Mouse (Mus musculus): ENCODE measurements around the gene Fam69b. TPM values are rescaled to one million over a fixed set of nuclear protein-coding genes. Genes with fewer than 3 reads are reported as not detected.

Fam69b gene
- polyA plus RNA-seq, 2 experiments = 0.70 to 0.78 TPM

- Histone ChIP-seq H3K36me3 (replicated peaks; ENCODE audit: control insufficient read depth, insufficient read depth, low read depth) (no peaks in the 10 kb centered on the region), H3K27ac (no peak overlapping the region), H3K27me3 (ENCODE audit: control insufficient read depth, insufficient read depth, low read length) (peaks cover 7% of the 10 kb centered on the region), H3K9ac (replicated peaks) (no peak overlapping the region), H3K4me3 (ENCODE audit: insufficient read depth in 1 of 2, low read depth in 2 of 2, low read length in 2 of 2) (no peak overlapping the region), H3K9me3 (ENCODE audit: control insufficient read depth, low read length) (no peaks in the 10 kb centered on the region), H3K4me2 (ENCODE audit: low read depth) (no peak overlapping the region), H3K4me1 (replicated peaks; ENCODE audit: control insufficient read depth in 2 of 2, insufficient read depth in 2 of 2, low read length in 1 of 2) (peaks cover 0 to 3% of the 10 kb centered on the region in 2 experiments; a peak in 1 of 4 replicates)
- 46% methylated on average over 6 of the region's 6 CpGs for WGBS (ENCODE audit: insufficient replicate concordance)
- no peak for ATAC-seq (ENCODE audit: insufficient read depth)
- no peak for TF ChIP-seq EP300 (IDR thresholded peaks at IDR 0.05; ENCODE audit: low read depth)
- no peak for TF ChIP-seq CTCF (IDR thresholded peaks at IDR 0.05; ENCODE audit: low read depth)
- DNase-seq (ENCODE audit: low read depth in 3 of 3, low spot score in 3 of 3) = no peak
Measured at GRCm38 (mm10) chr2:26607056-26607910, 21.0 kb upstream of the Fam69b start.

GRCm38 (mm10) chr2:26608781-26609180, 19.5 kb upstream of the Fam69b start:
- Histone ChIP-seq H3K9me3 (ENCODE audit: control insufficient read depth, low read length) (no peaks in the 10 kb centered on the region), H3K36me3 (replicated peaks; ENCODE audit: control insufficient read depth, insufficient read depth, low read depth) (no peaks in the 10 kb centered on the region), H3K27ac (no peak overlapping the region), H3K4me1 (replicated peaks; ENCODE audit: control insufficient read depth in 2 of 2, insufficient read depth in 2 of 2, low read length in 1 of 2) (no peaks in the 10 kb centered on the region), H3K9ac (replicated peaks) (no peak overlapping the region), H3K4me2 (ENCODE audit: low read depth) (no peak overlapping the region), H3K27me3 (ENCODE audit: control insufficient read depth, insufficient read depth, low read length) (peaks cover 7% of the 10 kb centered on the region), H3K4me3 (ENCODE audit: insufficient read depth in 1 of 2, low read depth in 2 of 2, low read length in 2 of 2) (no peak overlapping the region)
- DNase-seq (ENCODE audit: low read depth in 3 of 3, low spot score in 3 of 3) (no peak), ATAC-seq (ENCODE audit: insufficient read depth) (no peak)
- TF ChIP-seq CTCF (IDR thresholded peaks at IDR 0.05; ENCODE audit: low read depth) (no peak), EP300 (IDR thresholded peaks at IDR 0.05; ENCODE audit: low read depth) (no peak)

DNA sequence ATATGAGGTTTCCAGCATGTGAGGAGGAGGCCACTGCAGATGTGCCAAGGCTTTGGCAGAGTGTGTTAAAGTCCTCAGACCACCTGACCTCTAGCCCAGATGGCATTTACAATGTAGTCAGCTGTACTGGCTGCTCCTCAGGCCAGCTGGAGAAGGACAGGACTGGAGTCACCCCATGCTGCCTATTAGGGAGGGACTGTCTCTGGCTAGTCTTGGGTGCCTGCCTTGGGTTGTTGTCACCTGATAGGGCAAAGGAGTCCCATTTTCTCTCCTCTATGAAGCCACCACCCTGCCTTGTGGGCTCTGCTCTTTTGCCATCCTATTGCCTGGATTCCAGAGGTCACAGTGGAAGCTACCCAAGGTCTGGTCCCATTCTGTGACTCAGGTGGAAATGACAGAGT, 19.0 kb upstream of the Fam69b start:
- peaks cover 4% of the 10 kb centered on the region for H3K27me3 ChIP-seq (ENCODE audit: control insufficient read depth, insufficient read depth, low read length)

GRCm38 (mm10) chr2:26610526-26610925, 17.7 kb upstream of the Fam69b start:
- Histone ChIP-seq H3K4me3 (ENCODE audit: insufficient read depth in 1 of 2, low read depth in 2 of 2, low read length in 2 of 2) (no peak overlapping the region), H3K27ac (no peak overlapping the region), H3K36me3 (replicated peaks; ENCODE audit: control insufficient read depth, insufficient read depth, low read depth) (no peaks in the 10 kb centered on the region), H3K9ac (replicated peaks) (no peak overlapping the region), H3K27me3 (ENCODE audit: control insufficient read depth, insufficient read depth, low read length) (no peaks in the 10 kb centered on the region), H3K4me1 (replicated peaks; ENCODE audit: control insufficient read depth in 2 of 2, insufficient read depth in 2 of 2, low read length in 1 of 2) (no peaks in the 10 kb centered on the region), H3K4me2 (ENCODE audit: low read depth) (no peak overlapping the region), H3K9me3 (ENCODE audit: control insufficient read depth, low read length) (no peaks in the 10 kb centered on the region)
- no peak for DNase-seq (ENCODE audit: low read depth in 3 of 3, low spot score in 3 of 3)
- 59% methylated on average over 3 of the region's 3 CpGs for WGBS (ENCODE audit: insufficient replicate concordance)
- no peak for ATAC-seq (ENCODE audit: insufficient read depth)
- TF ChIP-seq CTCF (IDR thresholded peaks at IDR 0.05; ENCODE audit: low read depth) (no peak), EP300 (IDR thresholded peaks at IDR 0.05; ENCODE audit: low read depth) (no peak)

More for the DNA sequence above, 19.0 kb upstream of the Fam69b start:
- H3K4me1 ChIP-seq (replicated peaks; ENCODE audit: control insufficient read depth in 2 of 2, insufficient read depth in 2 of 2, low read length in 1 of 2) = no peaks in the 10 kb centered on the region
- H3K9ac ChIP-seq (replicated peaks) = no peak overlapping the region
- no peak overlapping the region for H3K27ac ChIP-seq
- TF ChIP-seq EP300 (IDR thresholded peaks at IDR 0.05; ENCODE audit: low read depth) (no peak), CTCF (IDR thresholded peaks at IDR 0.05; ENCODE audit: low read depth) (no peak)
- ATAC-seq (ENCODE audit: insufficient read depth) (no peak), DNase-seq (ENCODE audit: low read depth in 3 of 3, low spot score in 3 of 3) (no peak)
- no peaks in the 10 kb centered on the region for H3K36me3 ChIP-seq (replicated peaks; ENCODE audit: control insufficient read depth, insufficient read depth, low read depth)
- no peak overlapping the region for H3K4me3 ChIP-seq (ENCODE audit: insufficient read depth in 1 of 2, low read depth in 2 of 2, low read length in 2 of 2)
- H3K4me2 ChIP-seq (ENCODE audit: low read depth) = no peak overlapping the region
- no peaks in the 10 kb centered on the region for H3K9me3 ChIP-seq (ENCODE audit: control insufficient read depth, low read length)

GRCm38 (mm10) chr2:26611054-26611453, 17.2 kb upstream of the Fam69b start:
- DNase-seq (ENCODE audit: low read depth in 3 of 3, low spot score in 3 of 3) (no peak), ATAC-seq (ENCODE audit: insufficient read depth) (no peak)
- Histone ChIP-seq H3K4me3 (ENCODE audit: insufficient read depth in 1 of 2, low read depth in 2 of 2, low read length in 2 of 2) (no peak overlapping the region), H3K9me3 (ENCODE audit: control insufficient read depth, low read length) (no peaks in the 10 kb centered on the region), H3K4me1 (replicated peaks; ENCODE audit: control insufficient read depth in 2 of 2, insufficient read depth in 2 of 2, low read length in 1 of 2) (no peaks in the 10 kb centered on the region), H3K27ac (no peak overlapping the region), H3K4me2 (ENCODE audit: low read depth) (no peak overlapping the region), H3K9ac (replicated peaks) (no peak overlapping the region), H3K27me3 (ENCODE audit: control insufficient read depth, insufficient read depth, low read length) (no peaks in the 10 kb centered on the region), H3K36me3 (replicated peaks; ENCODE audit: control insufficient read depth, insufficient read depth, low read depth) (no peaks in the 10 kb centered on the region)
- TF ChIP-seq EP300 (IDR thresholded peaks at IDR 0.05; ENCODE audit: low read depth) (no peak), CTCF (IDR thresholded peaks at IDR 0.05; ENCODE audit: low read depth) (no peak)
